Mouse (Mus musculus) hindbrain, embryonic 13.5 days (tissue): ENCODE measurements at regions not wholly inside any gene's neighbourhood (a gene's known extent, or its start where the extent isn't known, plus 50 kb on each side); places are given as distances from the start of the nearest gene placed in this dataset.

Experiments used
- ATAC-seq: fragments of 200-750 bp; cut with Nextera tagmentation; 2 replicates; pipeline ENCODE4 v1.8.0; 2017; ENCODE audit warnings: moderate TSS enrichment; ENCODE audit not compliant: low FRiP score
- H3K27ac ChIP-seq: fragments of 300-500 bp; sonication (generic); 2 replicates; pipeline ENCODE4 v1.5.1; 2015; ENCODE audit warnings: inconsistent platforms, mild to moderate bottlenecking, moderate library complexity
- H3K27me3 ChIP-seq: fragments of 300-500 bp; sonication (generic); 2 replicates; pipeline ENCODE4 v1.6.1; 2015; ENCODE audit warnings: mild to moderate bottlenecking, inconsistent platforms
- H3K36me3 ChIP-seq: fragments of 300-500 bp; sonication (generic); 2 replicates; pipeline ENCODE4 v1.6.1; 2015; ENCODE audit warnings: mild to moderate bottlenecking, inconsistent platforms
- H3K4me1 ChIP-seq: fragments of 300-500 bp; sonication (generic); replicated peaks from 2 replicates; pipeline ENCODE4 v1.6.1; 2015; ENCODE audit warnings: inconsistent platforms
- H3K4me2 ChIP-seq: fragments of 300-500 bp; sonication (generic); 2 replicates; pipeline ENCODE4 v1.6.1; 2015; ENCODE audit warnings: inconsistent platforms, mild to moderate bottlenecking, moderate library complexity
- H3K4me3 ChIP-seq: fragments of 300-500 bp; sonication (generic); 2 replicates; pipeline ENCODE4 v1.5.1; 2015; ENCODE audit warnings: mild to moderate bottlenecking, inconsistent platforms
- H3K9ac ChIP-seq: fragments of 300-500 bp; sonication (generic); 2 replicates; pipeline ENCODE4 v1.6.1; 2015; ENCODE audit warnings: mild to moderate bottlenecking, inconsistent platforms
- H3K9me3 ChIP-seq: fragments of 300-500 bp; sonication (generic); 2 replicates; pipeline ENCODE4 v1.6.1; 2016; ENCODE audit warnings: inconsistent platforms
- WGBS: fragments of 180-500 bp; shearing (Covaris S2); methylation state at CpG from one replicate; pipeline ENCODE4 v1.1.7; 2015; 5-methylcytosine and 5-hydroxymethylcytosine counted together

- H3K27ac ChIP-seq: no peak overlapping the region
- no peaks in the 10 kb centered on the region for H3K27me3 ChIP-seq
- H3K36me3 ChIP-seq: no peaks in the 10 kb centered on the region
- no peak for ATAC-seq
- no peak overlapping the region for H3K4me2 ChIP-seq
- 95% methylated on average over 7 of the region's 7 CpGs for WGBS
- H3K9ac ChIP-seq: no peak overlapping the region
- no peaks in the 10 kb centered on the region for H3K9me3 ChIP-seq
- H3K4me1 ChIP-seq: peaks cover 5% of the 10 kb centered on the region; the same call in 1 of the 2 replicates
- no peak overlapping the region for H3K4me3 ChIP-seq
Observed at GRCm38 (mm10) chr1:184291129-184291528, 257.0 kb upstream of the 1700056E22Rik start.

GRCm38 (mm10) chr1:184289733-184290416 lies 255.8 kb upstream of the 1700056E22Rik start:
- no peak overlapping the region for H3K4me2 ChIP-seq
- H3K27me3 ChIP-seq: no peaks in the 10 kb centered on the region
- H3K9ac ChIP-seq: no peak overlapping the region
- no peaks in the 10 kb centered on the region for H3K36me3 ChIP-seq
- H3K9me3 ChIP-seq: no peaks in the 10 kb centered on the region
- no peak overlapping the region for H3K4me3 ChIP-seq
- WGBS: 41% methylated on average over 7 of the region's 7 CpGs
- peaks cover 5% of the 10 kb centered on the region; the same call in 1 of the 2 replicates for H3K4me1 ChIP-seq
- ATAC-seq: no peak
- H3K27ac ChIP-seq: no peak overlapping the region

- Histone ChIP-seq H3K36me3 (no peaks in the 10 kb centered on the region), H3K4me1 (no peaks in the 10 kb centered on the region), H3K27ac (no peak overlapping the region), H3K9me3 (no peaks in the 10 kb centered on the region), H3K9ac (no peak overlapping the region), H3K4me2 (no peak overlapping the region), H3K4me3 (no peak overlapping the region), H3K27me3 (0 out of 2 replicates have a peak, but pooled peaks cover 2% of the 10 kb centered on the region)
- WGBS: 83% methylated on average over 5 of the region's 5 CpGs
- no peak for ATAC-seq
Observed at GRCm38 (mm10) chr1:184281768-184282167, 247.7 kb upstream of the 1700056E22Rik start.

- Histone ChIP-seq H3K4me1 (no peaks in the 10 kb centered on the region), H3K4me3 (no peak overlapping the region), H3K9ac (no peak overlapping the region), H3K36me3 (no peaks in the 10 kb centered on the region), H3K27me3 (0 out of 2 replicates have a peak, but pooled peaks cover 2% of the 10 kb centered on the region), H3K9me3 (no peaks in the 10 kb centered on the region), H3K4me2 (no peak overlapping the region), H3K27ac (no peak overlapping the region)
- WGBS: 77% methylated on average over 10 of the region's 10 CpGs
- ATAC-seq: no peak
Observed at GRCm38 (mm10) chr1:184279263-184279662, 245.2 kb upstream of the 1700056E22Rik start.

GRCm38 (mm10) chr1:184277001-184277400 lies 242.9 kb upstream of the 1700056E22Rik start:
- no peaks in the 10 kb centered on the region for H3K4me1 ChIP-seq
- 83% methylated on average over 2 of the region's 2 CpGs for whole genome bisulfite sequencing

GRCm38 (mm10) chr1:184275877-184276276 lies 241.8 kb upstream of the 1700056E22Rik start:
- Histone ChIP-seq H3K36me3 (no peaks in the 10 kb centered on the region), H3K4me2 (no peak overlapping the region), H3K9ac (no peak overlapping the region), H3K9me3 (no peaks in the 10 kb centered on the region), H3K27me3 (0 out of 2 replicates have a peak, but pooled peaks cover 2% of the 10 kb centered on the region), H3K4me1 (no peaks in the 10 kb centered on the region), H3K27ac (no peak overlapping the region), H3K4me3 (no peak overlapping the region)
- 80% methylated on average over 9 of the region's 9 CpGs for WGBS
- no peak for ATAC-seq

More at GRCm38 (mm10) chr1:184277001-184277400, 242.9 kb upstream of the 1700056E22Rik start:
- H3K27ac ChIP-seq: no peak overlapping the region
- H3K9me3 ChIP-seq: no peaks in the 10 kb centered on the region
- no peak overlapping the region for H3K4me3 ChIP-seq
- H3K36me3 ChIP-seq: no peaks in the 10 kb centered on the region
- 0 out of 2 replicates have a peak, but pooled peaks cover 2% of the 10 kb centered on the region for H3K27me3 ChIP-seq
- H3K4me2 ChIP-seq: no peak overlapping the region
- no peak overlapping the region for H3K9ac ChIP-seq
- ATAC-seq: no peak

- Histone ChIP-seq H3K27me3 (0 out of 2 replicates have a peak, but pooled peaks cover 2% of the 10 kb centered on the region), H3K4me2 (no peak overlapping the region), H3K9me3 (no peaks in the 10 kb centered on the region), H3K27ac (no peak overlapping the region), H3K4me1 (no peaks in the 10 kb centered on the region), H3K36me3 (no peaks in the 10 kb centered on the region), H3K9ac (no peak overlapping the region), H3K4me3 (no peak overlapping the region)
- WGBS: 95% methylated on average over 3 of the region's 3 CpGs
- no peak for ATAC-seq
Observed at GRCm38 (mm10) chr1:184275396-184275795, 241.3 kb upstream of the 1700056E22Rik start.

- H3K4me2 ChIP-seq: no peak overlapping the region
- WGBS: 89% methylated on average over 6 of the region's 6 CpGs
- H3K9me3 ChIP-seq: no peaks in the 10 kb centered on the region
- no peak overlapping the region for H3K27ac ChIP-seq
- H3K9ac ChIP-seq: no peak overlapping the region
- no peaks in the 10 kb centered on the region for H3K36me3 ChIP-seq
- no peaks in the 10 kb centered on the region for H3K4me1 ChIP-seq
- H3K27me3 ChIP-seq: 0 out of 2 replicates have a peak, but pooled peaks cover 1% of the 10 kb centered on the region
- ATAC-seq: no peak
- H3K4me3 ChIP-seq: no peak overlapping the region
Observed at GRCm38 (mm10) chr1:184274704-184275103, 240.6 kb upstream of the 1700056E22Rik start.

GRCm38 (mm10) chr1:184273722-184274121 lies 239.6 kb upstream of the 1700056E22Rik start:
- Histone ChIP-seq H3K27ac (no peak overlapping the region), H3K9ac (no peak overlapping the region), H3K4me3 (no peak overlapping the region), H3K9me3 (no peaks in the 10 kb centered on the region), H3K4me1 (no peaks in the 10 kb centered on the region), H3K27me3 (no peaks in the 10 kb centered on the region), H3K4me2 (no peak overlapping the region), H3K36me3 (no peaks in the 10 kb centered on the region)
- WGBS: 92% methylated on average over 1 of the region's 1 CpGs
- no peak for ATAC-seq

- no peak overlapping the region for H3K27ac ChIP-seq
- H3K36me3 ChIP-seq: no peaks in the 10 kb centered on the region
- peaks cover 3% of the 10 kb centered on the region; the same call in 1 of the 2 replicates for H3K27me3 ChIP-seq
- H3K9me3 ChIP-seq: no peaks in the 10 kb centered on the region
- no peak for ATAC-seq
- no peak overlapping the region for H3K9ac ChIP-seq
- H3K4me3 ChIP-seq: no peak overlapping the region
- H3K4me2 ChIP-seq: no peak overlapping the region
- WGBS: 93% methylated on average over 8 of the region's 8 CpGs
- H3K4me1 ChIP-seq: no peaks in the 10 kb centered on the region
Observed at GRCm38 (mm10) chr1:184271254-184271653, 237.2 kb upstream of the 1700056E22Rik start.

GRCm38 (mm10) chr1:184266051-184266450 lies 231.9 kb upstream of the 1700056E22Rik start:
- no peak overlapping the region for H3K27ac ChIP-seq
- no peaks in the 10 kb centered on the region for H3K36me3 ChIP-seq
- no peaks in the 10 kb centered on the region; the same call in 1 of the 2 replicates for H3K4me1 ChIP-seq
- no peaks in the 10 kb centered on the region for H3K9me3 ChIP-seq
- ATAC-seq: no peak
- H3K27me3 ChIP-seq: peaks cover 3% of the 10 kb centered on the region; the same call in 1 of the 2 replicates
- H3K4me3 ChIP-seq: no peak overlapping the region
- WGBS: 23% methylated on average over 8 of the region's 8 CpGs
- H3K4me2 ChIP-seq: no peak overlapping the region
- no peak overlapping the region for H3K9ac ChIP-seq

- Histone ChIP-seq H3K27ac (no peak overlapping the region), H3K4me3 (no peak overlapping the region), H3K27me3 (peaks cover 3% of the 10 kb centered on the region; the same call in 1 of the 2 replicates), H3K9ac (no peak overlapping the region), H3K36me3 (no peaks in the 10 kb centered on the region), H3K4me1 (no peaks in the 10 kb centered on the region; the same call in none of the 2 replicates), H3K4me2 (no peak overlapping the region), H3K9me3 (no peaks in the 10 kb centered on the region)
- 56% methylated on average over 2 of the region's 2 CpGs for WGBS
- no peak for ATAC-seq
Observed at GRCm38 (mm10) chr1:184262975-184263374, 228.9 kb upstream of the 1700056E22Rik start.

GRCm38 (mm10) chr1:184261385-184261727 lies 227.3 kb upstream of the 1700056E22Rik start:
- H3K4me2 ChIP-seq: no peak overlapping the region
- no peak overlapping the region for H3K27ac ChIP-seq
- no peak overlapping the region for H3K9ac ChIP-seq
- no peaks in the 10 kb centered on the region for H3K36me3 ChIP-seq
- ATAC-seq: no peak
- 80% methylated on average over 6 of the region's 6 CpGs for WGBS
- H3K27me3 ChIP-seq: no peaks in the 10 kb centered on the region
- H3K4me3 ChIP-seq: no peak overlapping the region
- no peaks in the 10 kb centered on the region; the same call in none of the 2 replicates for H3K4me1 ChIP-seq
- no peaks in the 10 kb centered on the region for H3K9me3 ChIP-seq
